Comparison of ENCODE assay signal across 8 mouse cellular contexts in the genomic region with DNA sequence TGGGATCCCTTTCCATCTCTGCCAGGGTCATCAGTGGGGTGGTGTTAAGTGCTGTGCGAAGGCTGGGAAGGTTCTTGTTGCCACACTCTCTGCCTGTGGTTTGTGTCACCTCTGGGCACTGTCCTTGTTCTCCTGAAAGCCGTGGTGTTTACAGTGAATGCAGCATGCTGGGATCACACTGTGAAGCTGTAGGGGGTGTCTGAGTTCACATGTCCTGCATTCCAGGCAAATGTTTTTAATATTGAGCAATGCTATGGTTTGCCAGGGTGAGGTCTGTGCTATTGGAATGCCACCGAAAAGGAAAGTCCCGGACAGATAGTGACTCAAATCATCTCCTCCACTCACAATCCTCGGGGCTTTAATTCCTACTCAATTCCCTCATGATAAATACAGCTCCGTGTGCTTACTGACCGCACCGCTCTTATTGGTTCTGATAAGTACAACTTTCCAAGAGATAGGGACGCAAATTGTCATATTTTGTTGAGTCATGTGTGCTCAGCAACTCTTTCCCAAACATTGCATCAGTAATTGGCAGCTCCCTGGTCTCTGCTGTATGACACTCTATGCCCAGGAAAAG.
DNase-seq lines count a peak whose midpoint lies in the region; ATAC-seq and TF ChIP-seq lines count a peak whose summit lies in the region.

No protein-coding gene starts in this region.

- peak; percentile 78 for DNase-seq in MEL-GATA-1-ER (ENCODE audit: extremely low read depth, low read depth)
- peak; percentile 40 to 48 for DNase-seq in adrenal gland, postnatal 36 days
- DNase-seq in heart, adult 18-20 months = peak; percentile 80 to 84
- peak; percentile 27 for DNase-seq in limb, embryonic 14.5 days (ENCODE audit: low spot score)
- peak; percentile 21 for DNase-seq in neural tube, embryonic 11.5 days (ENCODE audit: low spot score)
- DNase-seq in layer of hippocampus, postnatal 25 days (ENCODE audit: extremely low spot score in 1 of 2, low spot score in 1 of 2) = no peak
- no peak for DNase-seq in spleen, postnatal 10 days (ENCODE audit: low spot score in 2 of 2)

- H3K27me3 ChIP-seq in limb, embryonic 14.5 days (ENCODE audit: control insufficient read depth, insufficient read depth, low read length) = no peaks in the 10 kb centered on the region
- no peaks in the 10 kb centered on the region for H3K27me3 ChIP-seq in neural tube, embryonic 11.5 days (ENCODE audit: control insufficient read depth, insufficient read depth, low read length)
- H3K27me3 ChIP-seq in forebrain, embryonic 16.5 days (replicated peaks; ENCODE audit: control insufficient read depth, insufficient read depth, low read length) = no peaks in the 10 kb centered on the region

- no peaks in the 10 kb centered on the region for H3K9me3 ChIP-seq in limb, embryonic 14.5 days (ENCODE audit: control insufficient read depth, low read length)
- H3K9me3 ChIP-seq in neural tube, embryonic 11.5 days (ENCODE audit: control insufficient read depth, low read length) = no peaks in the 10 kb centered on the region
- no peaks in the 10 kb centered on the region for H3K9me3 ChIP-seq in forebrain, embryonic 16.5 days (ENCODE audit: control insufficient read depth, low read length)

- H3K4me3 ChIP-seq in limb, embryonic 14.5 days (replicated peaks; ENCODE audit: low read length) = no peak overlapping the region
- no peak overlapping the region for H3K4me3 ChIP-seq in neural tube, embryonic 11.5 days (ENCODE audit: low read depth, low read length)
- H3K4me3 ChIP-seq in forebrain, embryonic 16.5 days (replicated peaks; ENCODE audit: low read length) = no peak overlapping the region

- H3K4me1 ChIP-seq in limb, embryonic 14.5 days (ENCODE audit: control insufficient read depth, insufficient read depth, low read length) = no peaks in the 10 kb centered on the region; the same call in 1 of the 2 replicates
- H3K4me1 ChIP-seq in neural tube, embryonic 11.5 days (ENCODE audit: control insufficient read depth, insufficient read depth, low read length) = peaks cover 6% of the 10 kb centered on the region
- H3K4me1 ChIP-seq in forebrain, embryonic 16.5 days (replicated peaks; ENCODE audit: control insufficient read depth, insufficient read depth, low read length) = no peaks in the 10 kb centered on the region; the same call in 1 of the 2 replicates

- H3K27ac ChIP-seq in limb, embryonic 14.5 days (replicated peaks; ENCODE audit: low read depth, low read length) = no peak overlapping the region
- no peak overlapping the region for H3K27ac ChIP-seq in neural tube, embryonic 11.5 days (ENCODE audit: low read depth, low read length)
- no peak overlapping the region for H3K27ac ChIP-seq in forebrain, embryonic 16.5 days (ENCODE audit: low read length)

- WGBS in limb, embryonic 14.5 days = 46% methylated on average over 9 of the region's 9 CpGs
- WGBS in neural tube, embryonic 11.5 days = 56% methylated on average over 9 of the region's 9 CpGs
- 64% methylated on average over 9 of the region's 9 CpGs for WGBS in forebrain, embryonic 16.5 days

- peak overlapping the region; percentile 13; the same call in 1 of the 2 replicates for H3K4me2 ChIP-seq in limb, embryonic 14.5 days (replicated peaks; ENCODE audit: low read depth, low read length, severe bottlenecking)
- H3K4me2 ChIP-seq in neural tube, embryonic 11.5 days (ENCODE audit: low read depth) = no peak overlapping the region
- H3K4me2 ChIP-seq in forebrain, embryonic 16.5 days (ENCODE audit: low read length) = no peak overlapping the region

- no peak overlapping the region for H3K9ac ChIP-seq in limb, embryonic 14.5 days (ENCODE audit: low read depth, low read length, severe bottlenecking)
- H3K9ac ChIP-seq in neural tube, embryonic 11.5 days (ENCODE audit: low read length) = no peak overlapping the region
- no peak overlapping the region for H3K9ac ChIP-seq in forebrain, embryonic 16.5 days (replicated peaks; ENCODE audit: low read depth, low read length)

- peak; percentile 41 for ATAC-seq in limb, embryonic 14.5 days (ENCODE audit: low FRiP score, low read depth)
- no peak for ATAC-seq in neural tube, embryonic 11.5 days (ENCODE audit: insufficient read depth, low FRiP score, low TSS enrichment)
- ATAC-seq in forebrain, embryonic 16.5 days = no peak

- H3K36me3 ChIP-seq in limb, embryonic 14.5 days (ENCODE audit: control insufficient read depth, insufficient read depth, low read length) = no peaks in the 10 kb centered on the region
- H3K36me3 ChIP-seq in neural tube, embryonic 11.5 days (ENCODE audit: control insufficient read depth, insufficient read depth, low read length) = no peaks in the 10 kb centered on the region
- no peaks in the 10 kb centered on the region for H3K36me3 ChIP-seq in forebrain, embryonic 16.5 days (ENCODE audit: control insufficient read depth, insufficient read depth)

- no peak for TF ChIP-seq POLR2A in limb, embryonic 14.5 days (IDR thresholded peaks at IDR 0.05; ENCODE audit: borderline replicate concordance, extremely low read depth, insufficient read depth, insufficient read length)

Comparison
In these comparisons a context has a peak if more than half of its experiments do, and no peak if none do; other contexts are left out.
1. DNase-seq: peak in MEL-GATA-1-ER (single experiment), adrenal gland, postnatal 36 days (2 of 2), heart, adult 18-20 months (2 of 2), limb, embryonic 14.5 days (single experiment) and neural tube, embryonic 11.5 days (single experiment); none in layer of hippocampus, postnatal 25 days (0 of 2) and spleen, postnatal 10 days (0 of 2).